Mouse (Mus musculus) heart, embryonic 13.5 days (tissue): ENCODE measurements around the gene Paxbp1. TPM values are rescaled to one million over a fixed set of nuclear protein-coding genes. Genes with fewer than 3 reads are reported as not detected.

Experiments
- ATAC-seq: fragments of 200-750 bp; cut with Nextera tagmentation; 2 replicates; pipeline ENCODE4 v1.8.0; 2017; ENCODE audit warnings: moderate TSS enrichment; ENCODE audit not compliant: insufficient number of reproducible peaks, low FRiP score, low TSS enrichment; ENCODE audit errors: extremely low read depth
- H3K27ac ChIP-seq: fragments of 300-500 bp; sonication (generic); replicated peaks from 2 replicates; pipeline ENCODE4 v1.5.1; 2015; ENCODE audit warnings: moderate library complexity, mild to moderate bottlenecking, inconsistent platforms
- H3K27me3 ChIP-seq: fragments of 300-500 bp; sonication (generic); replicated peaks from 2 replicates; pipeline ENCODE4 v1.6.1; 2015; ENCODE audit warnings: mild to moderate bottlenecking, inconsistent platforms
- H3K36me3 ChIP-seq: fragments of 300-500 bp; sonication (generic); 2 replicates; pipeline ENCODE4 v1.6.1; 2015; ENCODE audit warnings: mild to moderate bottlenecking, inconsistent platforms
- H3K4me1 ChIP-seq: fragments of 300-500 bp; sonication (generic); 2 replicates; pipeline ENCODE4 v1.6.1; 2015; ENCODE audit warnings: inconsistent platforms
- H3K4me2 ChIP-seq: fragments of 300-500 bp; sonication (generic); 2 replicates; pipeline ENCODE4 v1.6.1; 2015; ENCODE audit warnings: inconsistent platforms, mild to moderate bottlenecking, moderate library complexity
- H3K4me3 ChIP-seq: fragments of 300-500 bp; sonication (generic); 2 replicates; pipeline ENCODE4 v1.5.1; 2015; ENCODE audit warnings: moderate library complexity, mild to moderate bottlenecking, inconsistent platforms
- H3K9ac ChIP-seq: fragments of 300-500 bp; sonication (generic); 2 replicates; pipeline ENCODE4 v1.6.1; 2015; ENCODE audit warnings: inconsistent platforms, mild to moderate bottlenecking, moderate library complexity
- H3K9me3 ChIP-seq: fragments of 300-500 bp; sonication (generic); 2 replicates; pipeline ENCODE4 v1.6.1; 2016; ENCODE audit warnings: inconsistent platforms
- WGBS: fragments of 180-500 bp; shearing (Covaris S2); methylation state at CpG from one replicate; pipeline ENCODE4 v1.1.7; 2015; ENCODE audit warnings: mixed read lengths; 5-methylcytosine and 5-hydroxymethylcytosine counted together
- polyA plus RNA-seq: library from polyadenylated mRNA; unstranded; fragments of >200 nt; fragmentation: Nextera tagmentation; extraction: Ambion mirVana; gene quantifications from 2 replicates; pipeline ENCODE4 v1.2.1, GENCODE M21; 2015

The Paxbp1 gene
- polyA plus RNA-seq, 1 experiment from 2014 or later, result 34.5 TPM

- 70% methylated on average over 1 of the region's 1 CpGs for WGBS
- ATAC-seq, result no peak
Observed at GRCm38 (mm10) chr16:91072256-91072655, 27.9 kb upstream of the Paxbp1 start.

GRCm38 (mm10) chr16:91068969-91069368, 24.6 kb upstream of the Paxbp1 start:
- Histone ChIP-seq H3K4me2 (peak overlapping the region; percentile 46), H3K9ac (peak overlapping the region; percentile 37), H3K4me3 (peak overlapping the region; percentile 16), H3K27me3 (peaks cover 24% of the 10 kb centered on the region), H3K4me1 (peaks cover 9% of the 10 kb centered on the region), H3K9me3 (no peaks in the 10 kb centered on the region), H3K27ac (no peak overlapping the region), H3K36me3 (no peaks in the 10 kb centered on the region)
- WGBS, result 27% methylated on average over 12 of the region's 12 CpGs
- ATAC-seq, result no peak; the same call in 1 of the 2 replicates

More at GRCm38 (mm10) chr16:91072256-91072655, 27.9 kb upstream of the Paxbp1 start:
- H3K36me3 ChIP-seq, result no peaks in the 10 kb centered on the region
- peaks cover 9% of the 10 kb centered on the region for H3K4me1 ChIP-seq
- H3K27me3 ChIP-seq, result peaks cover 12% of the 10 kb centered on the region
- no peaks in the 10 kb centered on the region for H3K9me3 ChIP-seq
- H3K9ac ChIP-seq, result no peak overlapping the region
- H3K4me3 ChIP-seq, result no peak overlapping the region
- no peak overlapping the region for H3K4me2 ChIP-seq
- H3K27ac ChIP-seq, result no peak overlapping the region

- H3K4me2 ChIP-seq, result no peak overlapping the region
- no peak for ATAC-seq
Observed at GRCm38 (mm10) chr16:91067122-91067521, 22.8 kb upstream of the Paxbp1 start.

GRCm38 (mm10) chr16:91064583-91065365, 20.4 kb upstream of the Paxbp1 start:
- no peaks in the 10 kb centered on the region for H3K36me3 ChIP-seq
- no peak overlapping the region for H3K4me3 ChIP-seq
- no peak overlapping the region for H3K4me2 ChIP-seq
- no peak overlapping the region for H3K9ac ChIP-seq
- no peak overlapping the region for H3K27ac ChIP-seq
- no peaks in the 10 kb centered on the region for H3K9me3 ChIP-seq
- no peak for ATAC-seq
- WGBS, result 75% methylated on average over 12 of the region's 12 CpGs
- H3K4me1 ChIP-seq, result peaks cover 9% of the 10 kb centered on the region
- peaks cover 17% of the 10 kb centered on the region for H3K27me3 ChIP-seq

More at GRCm38 (mm10) chr16:91067122-91067521, 22.8 kb upstream of the Paxbp1 start:
- Histone ChIP-seq H3K9me3 (no peaks in the 10 kb centered on the region), H3K4me1 (peaks cover 9% of the 10 kb centered on the region), H3K36me3 (no peaks in the 10 kb centered on the region), H3K27me3 (peaks cover 24% of the 10 kb centered on the region), H3K27ac (no peak overlapping the region), H3K9ac (no peak overlapping the region), H3K4me3 (no peak overlapping the region)
- WGBS, result 96% methylated on average over 1 of the region's 1 CpGs

- H3K36me3 ChIP-seq, result no peaks in the 10 kb centered on the region
- peaks cover 3% of the 10 kb centered on the region for H3K4me1 ChIP-seq
- H3K27ac ChIP-seq, result no peak overlapping the region
- no peaks in the 10 kb centered on the region for H3K9me3 ChIP-seq
- ATAC-seq, result no peak
- no peak overlapping the region for H3K9ac ChIP-seq
- no peak overlapping the region for H3K4me3 ChIP-seq
- 68% methylated on average over 10 of the region's 10 CpGs for WGBS
- peaks cover 25% of the 10 kb centered on the region for H3K27me3 ChIP-seq
- no peak overlapping the region for H3K4me2 ChIP-seq
Observed at GRCm38 (mm10) chr16:91063786-91064185, 19.4 kb upstream of the Paxbp1 start.

GRCm38 (mm10) chr16:91061531-91062318, 17.4 kb upstream of the Paxbp1 start:
- ATAC-seq, result no peak
- H3K4me3 ChIP-seq, result no peak overlapping the region
- no peak overlapping the region for H3K9ac ChIP-seq
- no peaks in the 10 kb centered on the region for H3K9me3 ChIP-seq
- no peaks in the 10 kb centered on the region for H3K36me3 ChIP-seq
- H3K27ac ChIP-seq, result no peak overlapping the region
- H3K27me3 ChIP-seq, result peaks cover 28% of the 10 kb centered on the region
- H3K4me1 ChIP-seq, result peaks cover 8% of the 10 kb centered on the region
- 72% methylated on average over 13 of the region's 13 CpGs for WGBS
- no peak overlapping the region for H3K4me2 ChIP-seq

- no peaks in the 10 kb centered on the region for H3K9me3 ChIP-seq
- H3K4me1 ChIP-seq, result peaks cover 19% of the 10 kb centered on the region
- H3K27ac ChIP-seq, result no peak overlapping the region
- peaks cover 37% of the 10 kb centered on the region for H3K27me3 ChIP-seq
- ATAC-seq, result no peak
- H3K4me2 ChIP-seq, result no peak overlapping the region
- H3K36me3 ChIP-seq, result no peaks in the 10 kb centered on the region
- no peak overlapping the region for H3K4me3 ChIP-seq
- no peak overlapping the region for H3K9ac ChIP-seq
- WGBS, result 32% methylated on average over 6 of the region's 6 CpGs
Observed at GRCm38 (mm10) chr16:91057741-91058140, 13.4 kb upstream of the Paxbp1 start.

GRCm38 (mm10) chr16:91057261-91057660, 12.9 kb upstream of the Paxbp1 start:
- Histone ChIP-seq H3K36me3 (no peaks in the 10 kb centered on the region), H3K9ac (no peak overlapping the region), H3K4me2 (no peak overlapping the region), H3K4me1 (peaks cover 19% of the 10 kb centered on the region), H3K4me3 (no peak overlapping the region), H3K27me3 (peaks cover 38% of the 10 kb centered on the region), H3K9me3 (no peaks in the 10 kb centered on the region), H3K27ac (no peak overlapping the region)
- WGBS, result 45% methylated on average over 4 of the region's 4 CpGs
- no peak for ATAC-seq

GRCm38 (mm10) chr16:91056043-91056821, 11.9 kb upstream of the Paxbp1 start:
- Histone ChIP-seq H3K4me1 (peaks cover 19% of the 10 kb centered on the region), H3K27me3 (peaks cover 42% of the 10 kb centered on the region), H3K9ac (no peak overlapping the region; the same call in 1 of the 2 replicates), H3K27ac (no peak overlapping the region), H3K4me3 (no peak overlapping the region), H3K4me2 (peak overlapping the region; percentile 35), H3K9me3 (no peaks in the 10 kb centered on the region), H3K36me3 (no peaks in the 10 kb centered on the region)
- 41% methylated on average over 16 of the region's 16 CpGs for WGBS
- peak; percentile 25; the same call in 1 of the 2 replicates for ATAC-seq

- no peak overlapping the region for H3K4me3 ChIP-seq
- H3K36me3 ChIP-seq, result no peaks in the 10 kb centered on the region
- no peak overlapping the region for H3K27ac ChIP-seq
- no peaks in the 10 kb centered on the region for H3K9me3 ChIP-seq
- H3K9ac ChIP-seq, result no peak overlapping the region
- no peak overlapping the region for H3K4me2 ChIP-seq
- WGBS, result 74% methylated on average over 5 of the region's 5 CpGs
- H3K4me1 ChIP-seq, result peaks cover 19% of the 10 kb centered on the region
- H3K27me3 ChIP-seq, result peaks cover 44% of the 10 kb centered on the region
- no peak for ATAC-seq
Observed at GRCm38 (mm10) chr16:91055150-91055549, 10.8 kb upstream of the Paxbp1 start.

- Histone ChIP-seq H3K4me2 (no peak overlapping the region), H3K4me1 (peaks cover 19% of the 10 kb centered on the region), H3K27ac (no peak overlapping the region), H3K27me3 (peaks cover 43% of the 10 kb centered on the region), H3K4me3 (no peak overlapping the region), H3K9ac (no peak overlapping the region), H3K9me3 (no peaks in the 10 kb centered on the region), H3K36me3 (no peaks in the 10 kb centered on the region)
- no peak for ATAC-seq
- 52% methylated on average over 8 of the region's 8 CpGs for WGBS
Observed at GRCm38 (mm10) chr16:91053599-91053998, 9.3 kb upstream of the Paxbp1 start.
